Mouse (Mus musculus) myocyte (in vitro differentiated cells): ENCODE results near the gene Pole2.

Source experiments
- CEBPB ChIP-seq: IDR thresholded peaks from 2 replicates; pipeline ENCODE4 v1.6.1; 2011; ENCODE audit warnings: mild to moderate bottlenecking, moderate library complexity; ENCODE audit not compliant: poor library complexity, insufficient read depth, severe bottlenecking
- E2F4 ChIP-seq: IDR thresholded peaks from one replicate; pipeline ENCODE4 v1.6.1; 2011; ENCODE audit warnings: mild to moderate bottlenecking, control low read depth, moderate library complexity; ENCODE audit not compliant: insufficient read depth
- MAX ChIP-seq: IDR thresholded peaks from one replicate; pipeline ENCODE4 v1.6.1; 2011; ENCODE audit warnings: low read depth, mild to moderate bottlenecking, control low read depth
- MYOD1 ChIP-seq, 3 experiments: IDR thresholded peaks; one replicate each; pipeline ENCODE4 v1.6.1; 2011; ENCODE audit warnings: control low read depth in 2 of 3, low read depth in 2 of 3, mild to moderate bottlenecking in 2 of 3, moderate library complexity in 1 of 3; ENCODE audit not compliant: insufficient read length in 2 of 3, control insufficient read depth in 1 of 3
- MYOG ChIP-seq, 3 experiments: IDR thresholded peaks; one replicate each; pipeline ENCODE4 v1.6.1; 2011; ENCODE audit warnings: control low read depth in 2 of 3, low read depth in 2 of 3, mild to moderate bottlenecking in 2 of 3; ENCODE audit not compliant: insufficient read length in 2 of 3, control insufficient read depth in 1 of 3, insufficient read depth in 1 of 3
- POLR2A ChIP-seq: IDR thresholded peaks from one replicate; pipeline ENCODE4 v1.6.1; 2011; ENCODE audit warnings: low read depth, mild to moderate bottlenecking, control low read depth, moderate library complexity; ENCODE audit not compliant: insufficient read length
- POLR2AphosphoS2 ChIP-seq: IDR thresholded peaks from one replicate; pipeline ENCODE4 v1.6.1; 2011; ENCODE audit warnings: low read depth, control low read depth; ENCODE audit not compliant: insufficient read length
- REST ChIP-seq: IDR thresholded peaks from one replicate; pipeline ENCODE4 v1.6.1; 2011; ENCODE audit warnings: mild to moderate bottlenecking, control low read depth, moderate library complexity; ENCODE audit not compliant: insufficient read depth, insufficient read length
- SRF ChIP-seq: IDR thresholded peaks from one replicate; pipeline ENCODE4 v1.6.1; 2011; ENCODE audit warnings: low read depth; ENCODE audit not compliant: control insufficient read depth, insufficient read length
- TCF12 ChIP-seq: IDR thresholded peaks from one replicate; pipeline ENCODE4 v1.6.1; 2011; ENCODE audit warnings: mild to moderate bottlenecking, control low read depth; ENCODE audit not compliant: poor library complexity, insufficient read depth, severe bottlenecking
- TCF3 ChIP-seq: IDR thresholded peaks from one replicate; pipeline ENCODE4 v1.6.1; 2011; ENCODE audit warnings: low read depth, control low read depth; ENCODE audit not compliant: insufficient read length
- USF1 ChIP-seq: IDR thresholded peaks from one replicate; pipeline ENCODE4 v1.6.1; 2011; ENCODE audit warnings: low read depth, mild to moderate bottlenecking, control low read depth, moderate library complexity

DNA sequence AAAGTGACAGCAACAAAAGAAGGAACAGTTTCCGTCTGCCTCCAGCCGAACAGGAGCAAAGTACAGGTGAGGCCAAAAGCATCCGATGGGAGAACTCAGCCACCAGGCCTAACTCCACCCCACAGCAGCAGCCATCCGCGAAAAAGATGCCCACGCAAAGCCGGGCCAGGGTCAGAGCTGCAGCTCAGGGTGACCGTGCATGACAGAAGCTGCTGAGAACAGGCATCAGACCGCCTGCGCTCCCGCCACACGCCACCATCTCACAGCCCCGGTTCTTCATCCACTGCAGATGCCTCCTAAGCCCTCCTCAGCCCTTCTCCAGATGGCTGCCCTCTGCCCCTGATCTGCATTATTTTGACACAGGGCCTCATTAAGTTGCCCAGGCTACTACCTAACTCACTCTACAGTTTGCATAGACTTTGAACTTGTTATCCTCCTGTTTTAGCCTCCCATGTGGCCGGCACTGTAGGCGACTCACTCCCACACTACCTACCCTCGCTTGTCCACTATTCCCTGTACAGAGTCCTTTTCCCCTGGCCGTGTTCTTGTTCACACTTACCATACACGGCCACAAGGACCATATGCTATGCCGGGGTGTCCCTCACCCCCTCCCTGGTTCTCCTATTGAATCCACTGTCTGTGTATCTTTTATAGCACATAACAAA, 7.2 kb downstream of the Pole2 start:
- TF ChIP-seq POLR2A (no peak), MAX (no peak), POLR2AphosphoS2 (no peak), E2F4 (no peak), MYOG (IDR thresholded peaks at IDR 0.05; ENCODE audit: control insufficient read depth in 1 of 3, insufficient read depth in 1 of 3, insufficient read length in 2 of 3, low read depth in 2 of 3) (no peak), TCF12 (no peak), SRF (no peak), USF1 (no peak), MYOD1 (IDR thresholded peaks at IDR 0.05; ENCODE audit: control insufficient read depth in 1 of 3, insufficient read length in 2 of 3, low read depth in 2 of 3) (no peak), REST (no peak), CEBPB (no peak), TCF3 (no peak)
